Mouse (Mus musculus) heart, embryonic 16.5 days (tissue): ENCODE results near the gene Olfr1394. TPM values are rescaled to one million over a fixed set of nuclear protein-coding genes. Genes with fewer than 3 reads are reported as not detected.
"Not testable (repeated sequence)": the region's sequence is repeated elsewhere in the genome, so short reads cannot be mapped to it uniquely, and the experiment has no call there.

Experiments used
- ATAC-seq: fragments of 200-750 bp; cut with Nextera tagmentation; replicated peaks from 2 replicates; pipeline ENCODE4 v1.8.0; 2017; ENCODE audit warnings: moderate number of reproducible peaks; ENCODE audit not compliant: insufficient read depth, low FRiP score; ENCODE audit errors: extremely low read depth
- H3K27ac ChIP-seq: fragments of 300-500 bp; sonication (generic); 2 replicates; pipeline ENCODE4 v1.5.1; 2014; ENCODE audit warnings: mild to moderate bottlenecking, low read length, control low read depth, moderate library complexity
- H3K27me3 ChIP-seq: fragments of 300-500 bp; sonication (generic); 2 replicates; pipeline ENCODE4 v1.6.1; 2014; ENCODE audit warnings: low read length, mixed read lengths; ENCODE audit not compliant: control insufficient read depth, insufficient read depth
- H3K36me3 ChIP-seq: fragments of 300-500 bp; sonication (generic); 2 replicates; pipeline ENCODE4 v1.6.1; 2014; ENCODE audit not compliant: control insufficient read depth, insufficient read depth
- H3K4me1 ChIP-seq: fragments of 300-500 bp; sonication (generic); 2 replicates; pipeline ENCODE4 v1.6.1; 2014; ENCODE audit warnings: low read length, mixed read lengths; ENCODE audit not compliant: control insufficient read depth, insufficient read depth
- H3K4me2 ChIP-seq: fragments of 300-500 bp; sonication (generic); 2 replicates; pipeline ENCODE4 v1.6.1; 2014; ENCODE audit warnings: low read depth, mild to moderate bottlenecking, control low read depth, low read length
- H3K4me3 ChIP-seq: fragments of 300-500 bp; sonication (generic); 2 replicates; pipeline ENCODE4 v1.5.1; 2014; ENCODE audit warnings: mild to moderate bottlenecking, control low read depth, low read length
- H3K9ac ChIP-seq: fragments of 300-500 bp; sonication (generic); 2 replicates; pipeline ENCODE4 v1.6.1; 2014; ENCODE audit warnings: low read length, control low read depth
- H3K9me3 ChIP-seq: fragments of 300-500 bp; sonication (generic); replicated peaks from 2 replicates; pipeline ENCODE4 v1.6.1; 2016; ENCODE audit warnings: low read length; ENCODE audit not compliant: control insufficient read depth
- WGBS: fragments of 180-500 bp; shearing (Covaris S2); extraction: QIAGEN DNeasy Blood & Tissue Kit; methylation state at CpG from one replicate; pipeline ENCODE4 v1.1.7; 2014; 5-methylcytosine and 5-hydroxymethylcytosine counted together
- polyA plus RNA-seq: library from polyadenylated mRNA; unstranded; fragments of >200 nt; fragmentation: Nextera tagmentation; extraction: Ambion mirVana; gene quantifications from 2 replicates; pipeline ENCODE4 v1.2.1, GENCODE M21; 2015

Gene Olfr1394
- polyA plus RNA-seq, 1 experiment from 2014 or later, result not detected

- no peaks in the 10 kb centered on the region for H3K36me3 ChIP-seq
- H3K27me3 ChIP-seq, result no peaks in the 10 kb centered on the region
- H3K27ac ChIP-seq, result peak overlapping the region; percentile 30
- no peaks in the 10 kb centered on the region for H3K4me1 ChIP-seq
- 75% methylated on average over 6 of the region's 6 CpGs for WGBS
- peak overlapping the region; percentile 16; the same call in 1 of the 2 replicates for H3K4me2 ChIP-seq
- no peaks in the 10 kb centered on the region for H3K9me3 ChIP-seq
- peak overlapping the region; percentile 23 for H3K4me3 ChIP-seq
- ATAC-seq, result no peak
- no peak overlapping the region for H3K9ac ChIP-seq
Observed at GRCm38 (mm10) chr11:49186452-49186851, 32.3 kb downstream of the Olfr1394 start.

- 0 out of 2 replicates have a peak, but pooled peaks have one; percentile 19 for ATAC-seq
- Histone ChIP-seq H3K27ac (peak within 1 kb of the TSS; percentile 40), H3K4me2 (peak within 1 kb of the TSS; percentile 16; the same call in 1 of the 2 replicates), H3K9me3 (no peaks in the 10 kb centered on the region), H3K27me3 (no peaks in the 10 kb centered on the region), H3K4me1 (no peaks in the 10 kb centered on the region), H3K9ac (0 out of 2 replicates have a peak within 1 kb of the TSS, but pooled peaks have one; percentile 4), H3K4me3 (peak within 1 kb of the TSS; percentile 23), H3K36me3 (no peaks in the 10 kb centered on the region)
- WGBS, result 62% methylated on average over 8 of the region's 8 CpGs
Observed at GRCm38 (mm10) chr11:49186955-49187488, 32.8 kb downstream of the Olfr1394 start, which contains the start of gene Btnl9. Gene Btnl9 (minus strand): TSS chr11:49187159.

- 63% methylated on average over 10 of the region's 10 CpGs for WGBS
- H3K36me3 ChIP-seq, result no peaks in the 10 kb centered on the region
- H3K4me2 ChIP-seq, result no peak overlapping the region
- no peaks in the 10 kb centered on the region for H3K4me1 ChIP-seq
- peak overlapping the region; percentile 40 for H3K27ac ChIP-seq
- H3K9ac ChIP-seq, result no peak overlapping the region
- H3K27me3 ChIP-seq, result no peaks in the 10 kb centered on the region
- ATAC-seq, result no peak
- no peaks in the 10 kb centered on the region for H3K9me3 ChIP-seq
- H3K4me3 ChIP-seq, result no peak overlapping the region
Observed at GRCm38 (mm10) chr11:49187701-49188100, 33.5 kb downstream of the Olfr1394 start.

GRCm38 (mm10) chr11:49189737-49190136 is 35.6 kb downstream of the Olfr1394 start:
- no peak for ATAC-seq
- no peaks in the 10 kb centered on the region for H3K27me3 ChIP-seq
- no peak overlapping the region for H3K4me3 ChIP-seq
- H3K4me1 ChIP-seq, result no peaks in the 10 kb centered on the region
- no peaks in the 10 kb centered on the region for H3K36me3 ChIP-seq
- no peak overlapping the region for H3K4me2 ChIP-seq
- no peak overlapping the region for H3K27ac ChIP-seq
- 2% methylated on average over 7 of the region's 7 CpGs for WGBS
- no peaks in the 10 kb centered on the region for H3K9me3 ChIP-seq
- H3K9ac ChIP-seq, result no peak overlapping the region

GRCm38 (mm10) chr11:49191083-49191482 is 36.9 kb downstream of the Olfr1394 start:
- H3K27ac ChIP-seq, result no peak overlapping the region

GRCm38 (mm10) chr11:49194771-49195170 is 40.6 kb downstream of the Olfr1394 start:
- H3K9me3 ChIP-seq, H3K4me1 ChIP-seq, H3K27ac ChIP-seq, H3K9ac ChIP-seq, H3K4me3 ChIP-seq, ATAC-seq, H3K4me2 ChIP-seq, H3K36me3 ChIP-seq, H3K27me3 ChIP-seq: not testable (repeated sequence)
- WGBS, result 88% methylated on average over 9 of the region's 9 CpGs

More at GRCm38 (mm10) chr11:49191083-49191482, 36.9 kb downstream of the Olfr1394 start:
- Histone ChIP-seq H3K36me3 (no peaks in the 10 kb centered on the region), H3K4me3 (no peak overlapping the region), H3K27me3 (no peaks in the 10 kb centered on the region), H3K4me2 (no peak overlapping the region), H3K9ac (no peak overlapping the region), H3K4me1 (no peaks in the 10 kb centered on the region), H3K9me3 (no peaks in the 10 kb centered on the region)
- WGBS, result 37% methylated on average over 2 of the region's 2 CpGs
- ATAC-seq, result no peak

- peak; percentile 41; the same call in 1 of the 2 replicates for ATAC-seq
- H3K27me3 ChIP-seq, result no peaks in the 10 kb centered on the region
- peak overlapping the region; percentile 27; the same call in 1 of the 2 replicates for H3K4me2 ChIP-seq
- H3K9me3 ChIP-seq, result no peaks in the 10 kb centered on the region
- H3K36me3 ChIP-seq, result no peaks in the 10 kb centered on the region
- WGBS, result 53% methylated on average over 7 of the region's 7 CpGs
- H3K4me3 ChIP-seq, result no peak overlapping the region
- H3K27ac ChIP-seq, result peak overlapping the region; percentile 69
- no peak overlapping the region for H3K9ac ChIP-seq
- H3K4me1 ChIP-seq, result no peaks in the 10 kb centered on the region; the same call in 1 of the 2 replicates
Observed at GRCm38 (mm10) chr11:49195819-49196322, 41.7 kb downstream of the Olfr1394 start.

- Histone ChIP-seq H3K27ac (no peak overlapping the region), H3K36me3 (no peaks in the 10 kb centered on the region), H3K9ac (no peak overlapping the region), H3K4me3 (no peak overlapping the region), H3K4me1 (peaks cover 15% of the 10 kb centered on the region), H3K27me3 (no peaks in the 10 kb centered on the region), H3K4me2 (no peak overlapping the region), H3K9me3 (no peaks in the 10 kb centered on the region)
- ATAC-seq, result no peak
Observed at GRCm38 (mm10) chr11:49200666-49201065, 46.5 kb downstream of the Olfr1394 start.

- no peak for ATAC-seq
- Histone ChIP-seq H3K36me3 (no peaks in the 10 kb centered on the region; the same call in 1 of the 2 replicates), H3K9me3 (no peaks in the 10 kb centered on the region), H3K27me3 (no peaks in the 10 kb centered on the region), H3K27ac (no peak overlapping the region), H3K9ac (no peak overlapping the region), H3K4me2 (no peak overlapping the region), H3K4me3 (no peak overlapping the region), H3K4me1 (peaks cover 15% of the 10 kb centered on the region)
Observed at GRCm38 (mm10) chr11:49201142-49201541, 47.0 kb downstream of the Olfr1394 start.
